Mouse (Mus musculus): ENCODE results near the gene Sept4. TPM values are rescaled to one million over a fixed set of nuclear protein-coding genes. Genes with fewer than 3 reads are reported as not detected.

Sept4 gene
- total RNA-seq, 1 experiment: 6.1 TPM

DNA sequence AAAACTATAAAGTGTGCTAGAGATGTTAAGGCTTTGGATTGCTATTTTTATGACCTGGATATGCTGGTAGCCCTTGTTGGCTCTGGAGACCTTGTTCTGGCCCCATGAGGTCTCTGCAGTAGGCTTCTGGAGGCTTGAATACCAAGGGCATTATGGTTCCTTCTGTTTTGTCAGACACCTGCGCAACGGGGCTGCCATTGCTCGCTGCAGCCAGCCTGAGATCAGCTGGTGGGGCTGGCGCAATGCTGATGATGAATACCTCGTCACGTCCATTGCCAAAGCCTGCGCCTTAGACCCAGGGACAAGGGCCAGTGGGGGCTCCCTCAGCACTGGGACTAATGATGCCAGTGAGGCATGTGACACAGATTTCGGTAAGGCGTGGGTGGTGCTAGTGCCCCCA lies 33.5 kb downstream of the Sept4 start:
- H3K9me3 ChIP-seq (ENCODE audit: control insufficient read depth, insufficient read depth, low read depth, low read length): no peaks in the 10 kb centered on the region
- H3K4me1 ChIP-seq (ENCODE audit: control insufficient read depth in 2 of 2, insufficient read depth in 2 of 2, low read length in 2 of 2, poor library complexity in 1 of 2): 0 out of 4 replicates have a peak, but pooled peaks cover 0 to 3% of the 10 kb centered on the region in 2 experiments
- TF ChIP-seq CHD2 (IDR thresholded peaks at IDR 0.05; ENCODE audit: low read depth, low read length): no peak
- no peak for TF ChIP-seq ZNF384 (IDR thresholded peaks at IDR 0.05; ENCODE audit: low read depth, low read length)
- no peak for TF ChIP-seq ZC3H11A (IDR thresholded peaks at IDR 0.05; ENCODE audit: borderline replicate concordance, low read depth, low read length)
- TF ChIP-seq MAFK (IDR thresholded peaks at IDR 0.05; ENCODE audit: insufficient read depth, low read depth, low read length): no peak
- TF ChIP-seq HCFC1 (IDR thresholded peaks at IDR 0.05; ENCODE audit: borderline replicate concordance, insufficient read depth, low read length): no peak
- in situ Hi-C loops (cut with MboI; ENCODE audit: low sequenced_read_pairs in 2 of 2, unreplicated experiment in 2 of 2): no loop called here
- no peak overlapping the region for H3K9ac ChIP-seq (ENCODE audit: insufficient read depth, low read depth, low read length, poor library complexity, severe bottlenecking)
- no peak overlapping the region for H3K27ac ChIP-seq (ENCODE audit: insufficient read depth, low read depth, low read length, poor library complexity, severe bottlenecking)
- peaks cover 59% of the 10 kb centered on the region for H3K36me3 ChIP-seq (ENCODE audit: control insufficient read depth, insufficient read depth, low read length, poor library complexity, severe bottlenecking)
- DNase-seq (ENCODE audit: low read depth, low spot score): no peak
- H3K4me3 ChIP-seq (ENCODE audit: insufficient read depth in 1 of 2, low read depth in 1 of 2, low read length in 2 of 2, poor library complexity in 1 of 2, severe bottlenecking in 1 of 2): no peak overlapping the region

DNA sequence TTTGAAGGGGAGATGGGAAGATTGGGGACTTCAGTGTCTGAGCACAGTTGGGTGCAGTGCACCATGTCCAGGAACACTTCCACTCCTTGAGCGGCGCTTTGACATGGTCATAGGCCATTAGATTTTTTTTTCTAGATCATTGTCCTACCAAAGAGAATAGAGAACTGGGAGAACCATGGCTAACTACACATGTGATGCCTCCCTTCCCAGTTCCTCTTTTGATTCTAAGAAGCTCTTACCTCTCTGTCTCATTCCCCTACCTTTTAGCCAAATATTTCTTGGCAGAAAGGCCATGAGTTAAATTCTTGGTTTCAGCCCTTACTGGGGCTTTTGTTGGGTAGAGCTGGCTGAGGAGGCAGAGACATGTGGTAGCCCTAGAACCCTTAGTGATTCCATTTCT lies 34.9 kb downstream of the Sept4 start:
- H3K36me3 ChIP-seq (ENCODE audit: control insufficient read depth, insufficient read depth, low read length, poor library complexity, severe bottlenecking): peaks cover 50% of the 10 kb centered on the region
- DNase-seq (ENCODE audit: low read depth, low spot score): no peak
- in situ Hi-C loops (cut with MboI; ENCODE audit: low sequenced_read_pairs in 2 of 2, unreplicated experiment in 2 of 2): no loop called here

GRCm38 (mm10) chr11:87609264-87609663 lies 40.6 kb downstream of the Sept4 start:
- no peak for DNase-seq (ENCODE audit: low read depth, low spot score)
- Histone ChIP-seq H3K36me3 (ENCODE audit: control insufficient read depth, insufficient read depth, low read length, poor library complexity, severe bottlenecking) (peaks cover 34% of the 10 kb centered on the region), H3K9me3 (ENCODE audit: control insufficient read depth, insufficient read depth, low read depth, low read length) (no peaks in the 10 kb centered on the region), H3K27ac (ENCODE audit: insufficient read depth, low read depth, low read length, poor library complexity, severe bottlenecking) (no peak overlapping the region), H3K4me3 (ENCODE audit: insufficient read depth in 1 of 2, low read depth in 1 of 2, low read length in 2 of 2, poor library complexity in 1 of 2, severe bottlenecking in 1 of 2) (no peak overlapping the region), H3K9ac (ENCODE audit: insufficient read depth, low read depth, low read length, poor library complexity, severe bottlenecking) (no peak overlapping the region), H3K4me1 (ENCODE audit: control insufficient read depth in 2 of 2, insufficient read depth in 2 of 2, low read length in 2 of 2, poor library complexity in 1 of 2) (no peaks in the 10 kb centered on the region)
- no peak for TF ChIP-seq ZNF384 (IDR thresholded peaks at IDR 0.05; ENCODE audit: low read depth, low read length)
- no peak for TF ChIP-seq HCFC1 (IDR thresholded peaks at IDR 0.05; ENCODE audit: borderline replicate concordance, insufficient read depth, low read length)
- TF ChIP-seq ZC3H11A (IDR thresholded peaks at IDR 0.05; ENCODE audit: borderline replicate concordance, low read depth, low read length): no peak
- no peak for TF ChIP-seq MAFK (IDR thresholded peaks at IDR 0.05; ENCODE audit: insufficient read depth, low read depth, low read length)
- TF ChIP-seq CHD2 (IDR thresholded peaks at IDR 0.05; ENCODE audit: low read depth, low read length): no peak
- in situ Hi-C loops (cut with MboI; ENCODE audit: low sequenced_read_pairs in 2 of 2, unreplicated experiment in 2 of 2): no loop called here

More for the DNA sequence above, 34.9 kb downstream of the Sept4 start:
- Histone ChIP-seq H3K4me3 (ENCODE audit: insufficient read depth in 1 of 2, low read depth in 1 of 2, low read length in 2 of 2, poor library complexity in 1 of 2, severe bottlenecking in 1 of 2) (no peak overlapping the region), H3K4me1 (ENCODE audit: control insufficient read depth in 2 of 2, insufficient read depth in 2 of 2, low read length in 2 of 2, poor library complexity in 1 of 2) (0 out of 4 replicates have a peak, but pooled peaks cover 0 to 3% of the 10 kb centered on the region in 2 experiments), H3K27ac (ENCODE audit: insufficient read depth, low read depth, low read length, poor library complexity, severe bottlenecking) (no peak overlapping the region), H3K9me3 (ENCODE audit: control insufficient read depth, insufficient read depth, low read depth, low read length) (no peaks in the 10 kb centered on the region), H3K9ac (ENCODE audit: insufficient read depth, low read depth, low read length, poor library complexity, severe bottlenecking) (no peak overlapping the region)
- no peak for TF ChIP-seq HCFC1 (IDR thresholded peaks at IDR 0.05; ENCODE audit: borderline replicate concordance, insufficient read depth, low read length)
- TF ChIP-seq ZNF384 (IDR thresholded peaks at IDR 0.05; ENCODE audit: low read depth, low read length): no peak
- no peak for TF ChIP-seq MAFK (IDR thresholded peaks at IDR 0.05; ENCODE audit: insufficient read depth, low read depth, low read length)
- no peak for TF ChIP-seq ZC3H11A (IDR thresholded peaks at IDR 0.05; ENCODE audit: borderline replicate concordance, low read depth, low read length)
- TF ChIP-seq CHD2 (IDR thresholded peaks at IDR 0.05; ENCODE audit: low read depth, low read length): no peak

DNA sequence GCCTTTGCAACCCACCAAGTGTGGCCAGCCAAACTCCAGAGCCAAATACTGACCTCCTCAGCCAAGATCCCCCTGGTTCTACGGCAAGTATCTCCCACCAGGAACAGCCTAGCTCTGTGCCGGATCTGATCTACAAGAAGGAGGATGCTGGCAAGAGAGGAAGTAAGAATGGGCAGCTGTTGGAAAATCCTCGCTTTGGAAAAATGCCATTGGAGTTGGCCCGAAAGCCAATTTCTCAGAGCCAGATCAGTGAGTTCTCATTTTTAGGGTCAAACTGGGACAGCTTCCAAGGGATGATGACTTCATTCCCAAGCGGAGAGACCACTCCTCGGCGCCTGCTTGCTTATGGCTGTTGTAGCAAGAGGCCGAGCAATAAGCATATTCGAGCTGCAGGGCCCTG lies 42.8 kb downstream of the Sept4 start:
- Histone ChIP-seq H3K4me1 (ENCODE audit: control insufficient read depth in 2 of 2, insufficient read depth in 2 of 2, low read length in 2 of 2, poor library complexity in 1 of 2) (no peaks in the 10 kb centered on the region), H3K36me3 (ENCODE audit: control insufficient read depth, insufficient read depth, low read length, poor library complexity, severe bottlenecking) (peaks cover 27% of the 10 kb centered on the region), H3K4me3 (ENCODE audit: insufficient read depth in 1 of 2, low read depth in 1 of 2, low read length in 2 of 2, poor library complexity in 1 of 2, severe bottlenecking in 1 of 2) (no peak overlapping the region), H3K9ac (ENCODE audit: insufficient read depth, low read depth, low read length, poor library complexity, severe bottlenecking) (no peak overlapping the region), H3K27ac (ENCODE audit: insufficient read depth, low read depth, low read length, poor library complexity, severe bottlenecking) (no peak overlapping the region), H3K9me3 (ENCODE audit: control insufficient read depth, insufficient read depth, low read depth, low read length) (no peaks in the 10 kb centered on the region)
- no peak for DNase-seq (ENCODE audit: low read depth, low spot score)
- in situ Hi-C loops (cut with MboI; ENCODE audit: low sequenced_read_pairs in 2 of 2, unreplicated experiment in 2 of 2): no loop called here
- TF ChIP-seq HCFC1 (IDR thresholded peaks at IDR 0.05; ENCODE audit: borderline replicate concordance, insufficient read depth, low read length): no peak
- TF ChIP-seq CHD2 (IDR thresholded peaks at IDR 0.05; ENCODE audit: low read depth, low read length): no peak
- no peak for TF ChIP-seq MAFK (IDR thresholded peaks at IDR 0.05; ENCODE audit: insufficient read depth, low read depth, low read length)

DNA sequence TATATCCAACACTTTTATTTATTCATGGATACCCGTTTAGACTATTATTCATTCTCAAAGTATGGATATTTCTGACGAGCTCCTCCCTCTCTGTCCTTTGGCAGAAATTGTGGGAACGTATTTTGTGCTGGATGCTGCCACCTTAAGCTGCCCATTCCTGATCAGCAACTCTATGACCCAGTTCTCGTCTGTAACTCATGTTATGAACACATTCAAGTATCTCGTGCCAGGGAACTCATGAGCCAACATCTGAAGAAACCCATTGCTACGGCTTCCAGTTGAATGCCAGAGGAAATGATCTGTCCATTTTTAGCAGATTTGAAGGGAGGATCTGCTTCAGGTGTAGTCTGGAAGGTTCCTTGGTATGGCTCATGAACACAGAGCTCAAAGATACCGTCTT lies 45.3 kb downstream of the Sept4 start:
- no peak for DNase-seq (ENCODE audit: low read depth, low spot score)
- TF ChIP-seq ZC3H11A (IDR thresholded peaks at IDR 0.05; ENCODE audit: borderline replicate concordance, low read depth, low read length) (no peak), ZNF384 (IDR thresholded peaks at IDR 0.05; ENCODE audit: low read depth, low read length) (no peak), MAFK (IDR thresholded peaks at IDR 0.05; ENCODE audit: insufficient read depth, low read depth, low read length) (no peak), CHD2 (IDR thresholded peaks at IDR 0.05; ENCODE audit: low read depth, low read length) (no peak), HCFC1 (IDR thresholded peaks at IDR 0.05; ENCODE audit: borderline replicate concordance, insufficient read depth, low read length) (no peak)
- in situ Hi-C loops (cut with MboI; ENCODE audit: low sequenced_read_pairs in 2 of 2, unreplicated experiment in 2 of 2): no loop called here
- H3K4me3 ChIP-seq (ENCODE audit: insufficient read depth in 1 of 2, low read depth in 1 of 2, low read length in 2 of 2, poor library complexity in 1 of 2, severe bottlenecking in 1 of 2): no peak overlapping the region
- H3K9me3 ChIP-seq (ENCODE audit: control insufficient read depth, insufficient read depth, low read depth, low read length): no peaks in the 10 kb centered on the region
- H3K27ac ChIP-seq (ENCODE audit: insufficient read depth, low read depth, low read length, poor library complexity, severe bottlenecking): no peak overlapping the region
- H3K36me3 ChIP-seq (ENCODE audit: control insufficient read depth, insufficient read depth, low read length, poor library complexity, severe bottlenecking): peaks cover 30% of the 10 kb centered on the region
- H3K9ac ChIP-seq (ENCODE audit: insufficient read depth, low read depth, low read length, poor library complexity, severe bottlenecking): no peak overlapping the region
- 0 out of 4 replicates have a peak, but pooled peaks cover 0 to 2% of the 10 kb centered on the region in 2 experiments for H3K4me1 ChIP-seq (ENCODE audit: control insufficient read depth in 2 of 2, insufficient read depth in 2 of 2, low read length in 2 of 2, poor library complexity in 1 of 2)
